Mouse (Mus musculus) bone marrow macrophage, adult 2 months (primary cell): ENCODE results near the gene Carmil1.

Source experiments
- CTCF ChIP-seq: IDR thresholded peaks from 2 replicates; pipeline ENCODE4 v1.5.1; 2012; ENCODE audit warnings: low read depth, mild to moderate bottlenecking, low read length, moderate library complexity
- POLR2A ChIP-seq: IDR thresholded peaks from 2 replicates; pipeline ENCODE4 v1.6.1; 2012; ENCODE audit warnings: mild to moderate bottlenecking, low read depth, low read length, borderline replicate concordance

DNA sequence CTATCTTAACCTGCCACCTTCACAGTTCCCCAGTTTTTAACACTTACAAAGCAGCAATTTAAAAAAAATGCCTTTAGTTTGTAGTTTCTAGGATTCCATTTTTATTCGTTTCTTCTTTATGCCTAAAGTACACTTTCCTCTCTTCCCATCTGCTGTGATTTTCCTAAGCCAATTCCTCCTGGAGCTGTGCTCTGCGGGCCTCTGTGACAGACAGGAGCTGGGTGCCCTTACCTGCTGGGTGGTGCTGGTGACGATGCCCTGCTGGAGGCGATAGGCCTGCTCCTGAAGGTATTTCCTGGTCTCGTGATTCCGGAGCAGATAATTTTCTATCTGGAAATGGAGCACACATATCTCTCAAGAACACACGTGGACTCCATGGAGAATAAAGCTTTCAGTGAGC, 198.9 kb downstream of the Carmil1 start:
- TF ChIP-seq CTCF, result no peak
- no peak for TF ChIP-seq POLR2A
